Mouse (Mus musculus) forebrain, embryonic 16.5 days (tissue): ENCODE measurements around the gene Cd37. TPM values are rescaled to one million over a fixed set of nuclear protein-coding genes. Genes with fewer than 3 reads are reported as not detected.

Experiments used
- ATAC-seq: fragments of 200-750 bp; cut with Nextera tagmentation; 2 replicates; pipeline ENCODE4 v1.8.0; 2017; ENCODE audit warnings: mild to moderate bottlenecking, moderate library complexity
- H3K27ac ChIP-seq: fragments of 300-500 bp; sonication (generic); 2 replicates; pipeline ENCODE4 v1.5.1; 2014; ENCODE audit warnings: low read length, control low read depth
- H3K27me3 ChIP-seq: fragments of 300-500 bp; sonication (generic); replicated peaks from 2 replicates; pipeline ENCODE4 v1.6.1; 2014; ENCODE audit warnings: low read length; ENCODE audit not compliant: control insufficient read depth, insufficient read depth
- H3K36me3 ChIP-seq: fragments of 300-500 bp; sonication (generic); 2 replicates; pipeline ENCODE4 v1.6.1; 2014; ENCODE audit not compliant: control insufficient read depth, insufficient read depth
- H3K4me1 ChIP-seq: fragments of 300-500 bp; sonication (generic); replicated peaks from 2 replicates; pipeline ENCODE4 v1.6.1; 2014; ENCODE audit warnings: low read length; ENCODE audit not compliant: control insufficient read depth, insufficient read depth
- H3K4me2 ChIP-seq: fragments of 300-500 bp; sonication (generic); 2 replicates; pipeline ENCODE4 v1.6.1; 2014; ENCODE audit warnings: mild to moderate bottlenecking, low read length, control low read depth
- H3K4me3 ChIP-seq: fragments of 300-500 bp; sonication (generic); replicated peaks from 2 replicates; pipeline ENCODE4 v1.5.1; 2014; ENCODE audit warnings: mild to moderate bottlenecking, low read length, control low read depth
- H3K9ac ChIP-seq: fragments of 300-500 bp; sonication (generic); replicated peaks from 2 replicates; pipeline ENCODE4 v1.6.1; 2014; ENCODE audit warnings: low read depth, low read length, control low read depth
- H3K9me3 ChIP-seq: fragments of 300-500 bp; sonication (generic); 2 replicates; pipeline ENCODE4 v1.6.1; 2016; ENCODE audit warnings: low read length; ENCODE audit not compliant: control insufficient read depth
- WGBS: fragments of 180-500 bp; shearing (Covaris S2); extraction: QIAGEN DNeasy Blood & Tissue Kit; methylation state at CpG from one replicate; pipeline ENCODE4 v1.1.7; 2014; 5-methylcytosine and 5-hydroxymethylcytosine counted together
- polyA plus RNA-seq: library from polyadenylated mRNA; unstranded; fragments of >200 nt; fragmentation: Nextera tagmentation; extraction: Ambion mirVana; gene quantifications from 2 replicates; pipeline ENCODE4 v1.2.1, GENCODE M21; 2015

Cd37 gene
- polyA plus RNA-seq, 1 experiment from 2014 or later = 1.5 TPM

DNA sequence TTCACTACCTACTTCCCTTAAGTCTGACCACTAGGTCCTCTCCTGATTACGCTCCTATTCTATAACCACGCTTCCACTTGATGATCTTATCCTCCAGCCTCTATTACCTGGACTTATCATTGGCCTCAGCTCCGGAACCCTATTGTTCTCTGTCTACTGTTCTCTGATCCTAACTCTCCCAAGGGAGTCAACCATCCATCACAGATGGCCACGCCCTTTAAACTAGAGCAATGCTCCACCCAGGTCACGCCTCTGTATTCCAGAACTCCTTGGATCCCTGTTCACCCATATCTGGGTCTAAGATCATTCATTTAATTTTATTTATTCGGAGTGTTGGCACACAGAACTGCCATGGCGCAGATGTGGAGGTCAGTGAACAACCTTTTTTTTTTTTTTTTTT, 26.6 kb downstream of the Cd37 start:
- Histone ChIP-seq H3K27me3 (peaks cover 15% of the 10 kb centered on the region), H3K4me2 (no peak overlapping the region), H3K36me3 (no peaks in the 10 kb centered on the region), H3K4me3 (no peak overlapping the region), H3K4me1 (peaks cover 26% of the 10 kb centered on the region), H3K9me3 (no peaks in the 10 kb centered on the region; the same call in 1 of the 2 replicates), H3K9ac (no peak overlapping the region), H3K27ac (no peak overlapping the region)
- WGBS = 80% methylated on average over 7 of the region's 7 CpGs
- ATAC-seq = no peak

DNA sequence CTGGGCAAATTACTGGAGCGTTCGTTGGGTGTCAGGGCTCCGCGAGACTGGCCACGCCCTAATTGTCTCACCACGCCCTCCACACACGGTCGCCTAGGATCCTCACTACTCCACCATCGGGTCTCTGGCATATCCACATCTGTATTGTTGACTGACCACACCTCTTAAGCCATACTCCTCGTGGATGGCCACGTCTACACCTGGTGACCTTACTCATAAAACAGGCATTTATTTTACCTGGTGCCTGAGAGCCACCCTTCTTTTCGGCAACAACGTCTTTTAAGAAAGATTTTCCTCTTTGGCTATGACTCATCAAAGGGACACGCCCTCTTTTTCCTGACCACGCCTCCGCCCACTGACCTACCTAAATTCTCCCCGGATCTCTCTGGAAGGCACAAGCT, 27.1 kb downstream of the Cd37 start, which contains the start of gene Dkkl1:
TSS of gene Dkkl1 (minus strand) at position 297 of the 401 bp plus-strand sequence.
- Histone ChIP-seq H3K27ac (no peak within 1 kb of the TSS), H3K9ac (no peak within 1 kb of the TSS), H3K4me2 (peak within 1 kb of the TSS; percentile 7; the same call in 1 of the 2 replicates), H3K27me3 (peaks cover 15% of the 10 kb centered on the region), H3K4me1 (peaks cover 21% of the 10 kb centered on the region), H3K9me3 (no peaks in the 10 kb centered on the region; the same call in 1 of the 2 replicates), H3K36me3 (no peaks in the 10 kb centered on the region), H3K4me3 (no peak within 1 kb of the TSS)
- ATAC-seq = no peak
- 5% methylated on average over 17 of the region's 17 CpGs for WGBS

DNA sequence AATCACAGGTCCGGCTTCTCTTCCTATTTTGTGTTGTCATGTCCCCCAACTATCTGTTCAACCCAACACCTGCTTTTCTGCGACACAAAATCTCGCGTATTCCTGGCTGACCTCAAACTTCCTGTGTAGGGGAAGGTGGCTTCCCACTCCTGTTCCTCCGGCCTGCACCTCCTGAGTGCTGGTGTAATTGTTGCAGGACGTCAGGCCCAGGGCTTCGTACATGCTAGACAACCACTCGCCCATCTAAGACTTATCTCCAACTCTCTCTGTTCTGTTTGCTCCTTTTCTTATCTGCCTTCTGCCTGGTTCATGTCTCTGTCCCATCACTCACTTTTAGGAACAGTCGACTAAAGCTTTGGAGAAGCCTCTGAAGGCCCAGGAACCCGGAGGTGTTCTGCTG, 27.8 kb downstream of the Cd37 start:
- Histone ChIP-seq H3K4me2 (no peak overlapping the region), H3K4me1 (peaks cover 14% of the 10 kb centered on the region), H3K9ac (no peak overlapping the region), H3K9me3 (no peaks in the 10 kb centered on the region; the same call in 1 of the 2 replicates), H3K36me3 (no peaks in the 10 kb centered on the region), H3K27ac (no peak overlapping the region), H3K4me3 (no peak overlapping the region), H3K27me3 (peaks cover 15% of the 10 kb centered on the region)
- ATAC-seq = no peak
- 80% methylated on average over 10 of the region's 10 CpGs for WGBS

DNA sequence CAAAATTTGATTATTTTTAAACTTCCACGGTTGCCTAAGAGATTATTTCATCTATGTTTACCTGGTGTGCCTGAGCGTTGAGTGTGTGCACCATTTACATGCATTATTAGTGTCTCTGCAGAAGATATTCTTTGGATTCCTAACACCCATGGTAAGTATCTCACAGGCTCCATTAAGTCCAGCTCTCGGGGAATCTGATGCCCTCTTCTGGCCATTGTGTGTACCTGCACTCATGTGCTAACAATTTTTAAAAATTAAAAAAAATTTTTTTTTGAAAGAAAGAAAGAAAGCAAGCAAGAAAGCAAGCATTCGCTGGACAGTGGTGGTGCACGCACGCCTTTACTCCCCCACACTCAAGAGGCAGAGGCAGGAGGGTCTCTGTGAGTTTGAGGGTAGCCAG, 30.7 kb downstream of the Cd37 start:
- ATAC-seq = no peak
- no peak overlapping the region for H3K4me2 ChIP-seq
- peaks cover 15% of the 10 kb centered on the region for H3K27me3 ChIP-seq
- H3K27ac ChIP-seq = no peak overlapping the region
- H3K9ac ChIP-seq = no peak overlapping the region
- WGBS = 82% methylated on average over 6 of the region's 6 CpGs
- H3K36me3 ChIP-seq = no peaks in the 10 kb centered on the region
- H3K9me3 ChIP-seq = no peaks in the 10 kb centered on the region; the same call in 1 of the 2 replicates
- peaks cover 7% of the 10 kb centered on the region; the same call in 1 of the 2 replicates for H3K4me1 ChIP-seq
- H3K4me3 ChIP-seq = no peak overlapping the region

DNA sequence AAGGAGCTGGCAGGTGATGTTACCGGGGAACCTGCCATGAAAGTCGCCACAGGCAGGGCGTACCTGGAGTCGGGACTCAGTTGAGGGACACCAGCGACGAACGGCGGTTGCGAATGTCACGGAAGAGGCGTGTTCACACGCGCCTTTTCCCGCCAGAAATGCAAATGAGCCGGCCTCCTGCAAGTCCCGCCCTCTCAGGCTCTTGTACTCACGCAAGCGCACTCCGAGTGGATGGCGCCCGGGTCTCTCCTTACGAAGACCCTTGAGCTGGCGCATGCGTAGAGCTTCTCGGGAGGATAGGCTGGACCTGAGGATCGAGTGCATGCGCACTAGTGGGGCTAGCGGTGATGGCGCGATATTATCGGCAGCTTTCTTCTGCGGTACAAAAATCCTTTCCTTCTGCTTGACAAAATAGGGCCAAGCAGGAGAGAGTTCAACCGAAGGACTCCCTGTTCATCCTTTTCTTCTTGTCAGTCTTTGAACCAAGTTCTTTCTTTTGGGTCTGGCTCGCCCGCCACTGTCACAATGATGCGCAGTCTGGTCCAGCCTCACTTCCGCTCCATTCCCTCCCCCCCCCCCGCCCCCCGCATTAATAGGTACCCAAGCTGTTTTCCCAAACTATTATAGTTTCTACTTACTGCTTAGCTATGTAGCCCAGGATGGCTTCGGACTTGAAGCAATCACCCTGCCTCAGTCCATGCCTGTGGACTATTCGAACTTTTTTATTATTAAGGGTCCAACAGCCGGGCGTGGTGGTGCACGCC, 34.4 kb downstream of the Cd37 start, which contains the start of gene Ccdc155:
TSS of gene Ccdc155 (minus strand) at position 513 of the 764 bp plus-strand sequence.
- Histone ChIP-seq H3K27ac (peak within 1 kb of the TSS; percentile 75), H3K27me3 (no peaks in the 10 kb centered on the region), H3K9me3 (no peaks in the 10 kb centered on the region), H3K36me3 (no peaks in the 10 kb centered on the region), H3K4me1 (peaks cover 4% of the 10 kb centered on the region; the same call in 1 of the 2 replicates), H3K4me3 (peak within 1 kb of the TSS; percentile 55), H3K4me2 (peak within 1 kb of the TSS; percentile 67), H3K9ac (peak within 1 kb of the TSS; percentile 54)
- peak; percentile 100 for ATAC-seq
- WGBS = 8% methylated on average over 43 of the region's 44 CpGs

DNA sequence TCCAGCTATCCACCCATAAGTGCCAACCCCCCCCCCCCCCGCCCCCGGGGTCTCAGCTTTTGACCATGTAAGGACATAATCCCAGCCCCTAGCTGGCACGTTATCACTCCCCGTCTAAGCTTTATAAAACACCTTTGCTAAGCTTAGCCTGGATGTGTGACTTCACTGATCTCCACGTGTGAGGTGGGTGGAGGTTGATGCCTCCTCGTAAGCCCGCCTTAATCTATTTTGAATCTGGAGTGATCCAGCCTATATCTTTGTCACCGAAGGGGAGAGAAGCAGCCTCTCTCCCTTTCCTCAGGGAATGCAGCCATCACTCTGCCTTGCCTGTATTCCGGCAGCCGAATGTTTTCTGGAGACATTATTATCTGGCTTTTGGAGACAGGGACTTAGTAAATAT, 36.3 kb downstream of the Cd37 start:
- Histone ChIP-seq H3K27ac (no peak overlapping the region), H3K9ac (no peak overlapping the region), H3K4me2 (no peak overlapping the region), H3K36me3 (no peaks in the 10 kb centered on the region), H3K27me3 (no peaks in the 10 kb centered on the region), H3K4me3 (no peak overlapping the region), H3K9me3 (no peaks in the 10 kb centered on the region), H3K4me1 (peaks cover 9% of the 10 kb centered on the region)
- ATAC-seq = no peak
- 63% methylated on average over 10 of the region's 10 CpGs for WGBS

DNA sequence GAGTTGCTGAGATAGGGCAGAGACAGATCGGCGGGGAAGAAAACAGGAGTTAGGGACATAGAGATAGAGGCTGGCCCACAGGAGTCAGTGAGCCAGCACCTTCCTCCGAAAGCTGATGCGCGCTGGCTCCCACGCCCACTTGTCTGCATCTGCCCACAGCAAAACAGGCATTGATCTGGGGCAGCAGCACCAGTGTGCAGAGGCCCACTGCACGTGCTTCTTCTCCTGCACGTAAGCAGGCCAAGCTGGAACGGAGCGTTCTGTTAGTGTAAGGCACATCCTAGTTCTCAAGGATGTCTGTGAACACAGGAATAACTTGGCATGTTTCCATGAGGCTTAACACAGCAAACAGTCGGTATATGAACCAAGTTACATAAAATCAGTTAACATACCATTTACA, 40.0 kb downstream of the Cd37 start:
- Histone ChIP-seq H3K27ac (no peak overlapping the region), H3K27me3 (no peaks in the 10 kb centered on the region), H3K9me3 (no peaks in the 10 kb centered on the region), H3K9ac (no peak overlapping the region), H3K36me3 (no peaks in the 10 kb centered on the region), H3K4me2 (no peak overlapping the region), H3K4me1 (peaks cover 5% of the 10 kb centered on the region), H3K4me3 (no peak overlapping the region)
- 75% methylated on average over 11 of the region's 11 CpGs for WGBS
- ATAC-seq = no peak

DNA sequence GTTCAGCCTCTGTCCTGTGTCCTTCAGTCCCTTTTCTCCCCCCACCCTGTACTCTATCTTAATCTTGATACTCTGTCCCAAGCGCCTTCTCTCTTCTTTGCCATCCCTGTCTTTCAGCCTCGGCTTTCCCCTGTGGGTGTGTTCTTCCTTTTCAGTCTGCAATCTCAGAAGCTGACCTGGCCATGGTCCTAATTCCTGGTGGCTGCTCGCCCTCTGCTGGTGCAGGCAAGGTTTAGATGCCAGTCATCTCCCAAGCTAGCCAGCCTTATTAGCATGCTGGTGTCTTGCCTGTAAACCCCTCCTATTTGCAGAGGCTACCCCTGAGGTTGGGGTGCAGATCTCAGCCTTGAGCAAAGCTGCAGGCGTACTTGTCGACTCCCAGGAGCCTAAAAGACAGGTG, 40.5 kb downstream of the Cd37 start:
- no peaks in the 10 kb centered on the region for H3K27me3 ChIP-seq
- H3K9ac ChIP-seq = 0 out of 2 replicates have a peak overlapping the region, but pooled peaks have one; percentile 8
- H3K27ac ChIP-seq = no peak overlapping the region
- peak overlapping the region; percentile 7; the same call in 1 of the 2 replicates for H3K4me2 ChIP-seq
- peaks cover 5% of the 10 kb centered on the region for H3K4me1 ChIP-seq
- H3K4me3 ChIP-seq = no peak overlapping the region
- no peaks in the 10 kb centered on the region for H3K9me3 ChIP-seq
- ATAC-seq = peak; percentile 54
- WGBS = 10% methylated on average over 5 of the region's 5 CpGs
- H3K36me3 ChIP-seq = no peaks in the 10 kb centered on the region

DNA sequence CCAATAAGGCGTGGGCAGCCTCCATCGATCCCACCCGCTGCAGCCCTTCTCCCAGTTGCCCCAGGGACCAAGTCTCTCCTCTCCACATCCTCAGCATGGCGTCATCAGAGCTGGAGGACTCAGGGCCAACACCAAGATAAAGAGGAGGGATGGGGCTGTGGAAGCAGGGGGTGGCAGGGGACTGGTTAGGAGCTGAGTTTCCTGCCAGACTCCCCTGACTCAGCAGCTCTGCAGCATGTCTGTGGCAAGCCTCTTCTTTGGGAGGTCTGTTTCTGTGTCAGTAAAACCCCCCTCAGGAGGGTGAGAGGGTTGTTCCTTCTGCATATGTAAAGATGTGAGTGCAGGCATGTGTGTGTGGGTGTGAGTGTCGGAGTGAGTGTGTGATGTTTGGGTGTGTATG, 41.9 kb downstream of the Cd37 start:
- no peaks in the 10 kb centered on the region for H3K36me3 ChIP-seq
- WGBS = 75% methylated on average over 5 of the region's 5 CpGs
- no peak overlapping the region for H3K4me3 ChIP-seq
- no peak for ATAC-seq
- peaks cover 5% of the 10 kb centered on the region for H3K4me1 ChIP-seq
- H3K9ac ChIP-seq = no peak overlapping the region
- H3K27ac ChIP-seq = no peak overlapping the region
- H3K27me3 ChIP-seq = no peaks in the 10 kb centered on the region
- H3K4me2 ChIP-seq = no peak overlapping the region
- no peaks in the 10 kb centered on the region for H3K9me3 ChIP-seq
